Mouse (Mus musculus) lung, embryonic 16.5 days (tissue): Measurements from ENCODE around the gene Ptpn20. TPM values are rescaled to one million over a fixed set of nuclear protein-coding genes. Genes with fewer than 3 reads are reported as not detected.

ENCODE experiments used
- ATAC-seq: fragments of 200-750 bp; cut with Nextera tagmentation; 2 replicates; pipeline ENCODE4 v1.8.0; 2017; ENCODE audit warnings: low read depth, mild to moderate bottlenecking, moderate library complexity
- H3K27ac ChIP-seq: fragments of 300-500 bp; sonication (generic); 2 replicates; pipeline ENCODE4 v1.5.1; 2014; ENCODE audit warnings: mild to moderate bottlenecking, control low read depth, low read length
- H3K27me3 ChIP-seq: fragments of 300-500 bp; sonication (generic); 2 replicates; pipeline ENCODE4 v1.6.1; 2014; ENCODE audit warnings: low read depth, low read length, mixed read lengths; ENCODE audit not compliant: control insufficient read depth, insufficient read depth
- H3K36me3 ChIP-seq: fragments of 300-500 bp; sonication (generic); 2 replicates; pipeline ENCODE4 v1.6.1; 2014; ENCODE audit warnings: low read length; ENCODE audit not compliant: control insufficient read depth, insufficient read depth
- H3K4me1 ChIP-seq: fragments of 300-500 bp; sonication (generic); replicated peaks from 2 replicates; pipeline ENCODE4 v1.6.1; 2014; ENCODE audit warnings: low read length, mixed read lengths; ENCODE audit not compliant: control insufficient read depth, insufficient read depth
- H3K4me2 ChIP-seq: fragments of 300-500 bp; sonication (generic); 2 replicates; pipeline ENCODE4 v1.6.1; 2014; ENCODE audit warnings: low read depth, low read length, control low read depth
- H3K4me3 ChIP-seq: fragments of 300-500 bp; sonication (generic); 2 replicates; pipeline ENCODE4 v1.5.1; 2014; ENCODE audit warnings: mild to moderate bottlenecking, low read length, control low read depth
- H3K9ac ChIP-seq: fragments of 300-500 bp; sonication (generic); 2 replicates; pipeline ENCODE4 v1.6.1; 2014; ENCODE audit warnings: low read length, control low read depth
- H3K9me3 ChIP-seq: fragments of 300-500 bp; sonication (generic); 2 replicates; pipeline ENCODE4 v1.6.1; 2016; ENCODE audit warnings: low read length; ENCODE audit not compliant: control insufficient read depth
- WGBS: fragments of 180-500 bp; shearing (Covaris S2); extraction: QIAGEN DNeasy Blood & Tissue Kit; methylation state at CpG from one replicate; pipeline ENCODE4 v1.1.7; 2014; 5-methylcytosine and 5-hydroxymethylcytosine counted together
- polyA plus RNA-seq: library from polyadenylated mRNA; unstranded; fragments of >200 nt; fragmentation: Nextera tagmentation; extraction: Ambion mirVana; gene quantifications from 2 replicates; pipeline ENCODE4 v1.2.1, GENCODE M21; 2015

Ptpn20 gene
- polyA plus RNA-seq, result 0.10 and 0.15 TPM in 2 replicates

DNA sequence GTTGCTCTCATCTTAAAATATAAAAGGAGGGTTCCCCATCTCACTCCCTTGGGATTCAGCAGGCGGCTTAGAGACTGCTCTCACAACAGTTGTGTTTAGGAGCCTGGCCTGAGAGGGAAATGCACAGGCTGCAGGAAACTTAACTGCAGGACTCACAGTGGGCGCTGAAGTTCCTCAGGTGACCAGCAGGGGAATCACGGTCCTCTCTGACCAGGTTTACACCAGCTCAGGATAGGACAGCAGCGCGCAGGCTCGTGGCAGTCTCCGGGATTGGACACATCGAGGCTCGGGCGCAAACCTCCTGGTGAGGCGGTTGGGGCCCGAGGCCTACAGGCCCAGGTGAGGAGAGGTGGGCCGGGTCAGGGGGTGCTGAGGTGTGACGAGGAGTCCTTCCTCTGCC is at the start of gene Ptpn20:
TSS of gene Ptpn20 (plus strand) at position 257 of the 400 bp plus-strand sequence.
- no peaks in the 10 kb centered on the region for H3K4me1 ChIP-seq
- no peak within 1 kb of the TSS for H3K9ac ChIP-seq
- no peaks in the 10 kb centered on the region for H3K36me3 ChIP-seq
- no peak within 1 kb of the TSS for H3K27ac ChIP-seq
- 64% methylated on average over 14 of the region's 14 CpGs for WGBS
- no peak within 1 kb of the TSS for H3K4me2 ChIP-seq
- ATAC-seq, result no peak
- H3K27me3 ChIP-seq, result no peaks in the 10 kb centered on the region
- no peak within 1 kb of the TSS for H3K4me3 ChIP-seq
- H3K9me3 ChIP-seq, result no peaks in the 10 kb centered on the region

GRCm38 (mm10) chr14:33539559-33540167 is 49.3 kb upstream of the Ptpn20 start:
- no peak for ATAC-seq
- Histone ChIP-seq H3K4me1 (no peaks in the 10 kb centered on the region), H3K36me3 (no peaks in the 10 kb centered on the region), H3K4me3 (no peak overlapping the region), H3K4me2 (no peak overlapping the region), H3K9ac (no peak overlapping the region), H3K27me3 (no peaks in the 10 kb centered on the region), H3K9me3 (no peaks in the 10 kb centered on the region), H3K27ac (no peak overlapping the region)
- 77% methylated on average over 7 of the region's 7 CpGs for WGBS

DNA sequence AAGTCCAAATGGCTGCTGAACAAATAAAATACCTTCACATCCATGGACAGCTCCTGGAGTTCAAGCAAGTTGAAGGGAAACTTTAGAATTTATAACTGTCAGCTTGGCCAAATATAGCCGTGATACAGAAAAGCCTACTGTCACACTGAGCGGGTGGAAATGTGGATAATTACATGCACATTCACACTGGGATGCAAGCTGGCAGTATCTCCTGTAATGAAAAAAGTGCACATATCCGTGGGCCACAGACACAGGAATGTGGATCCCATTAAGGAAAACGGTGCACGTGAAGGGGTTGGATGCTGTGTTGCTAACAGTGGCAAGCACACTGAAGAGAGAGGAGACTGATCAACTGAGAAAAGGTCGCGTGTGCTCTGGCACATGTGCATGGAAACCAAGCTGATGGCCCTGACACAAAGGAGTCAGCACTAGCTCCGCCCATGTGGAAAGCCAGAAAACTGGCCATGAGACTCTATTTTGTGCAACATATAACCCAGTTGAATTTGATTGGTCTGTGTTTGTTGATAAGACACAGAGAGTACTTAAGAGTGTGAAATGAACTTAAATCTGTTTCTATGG is 43.4 kb upstream of the Ptpn20 start:
- H3K4me3 ChIP-seq, result no peak overlapping the region
- H3K4me1 ChIP-seq, result no peaks in the 10 kb centered on the region
- no peak for ATAC-seq
- no peak overlapping the region for H3K9ac ChIP-seq
- no peaks in the 10 kb centered on the region for H3K36me3 ChIP-seq
- H3K9me3 ChIP-seq, result no peaks in the 10 kb centered on the region
- no peak overlapping the region for H3K27ac ChIP-seq
- 72% methylated on average over 8 of the region's 8 CpGs for WGBS
- no peak overlapping the region for H3K4me2 ChIP-seq
- no peaks in the 10 kb centered on the region for H3K27me3 ChIP-seq

- Histone ChIP-seq H3K4me2 (no peak overlapping the region), H3K4me1 (no peaks in the 10 kb centered on the region), H3K9me3 (no peaks in the 10 kb centered on the region), H3K36me3 (no peaks in the 10 kb centered on the region), H3K27me3 (no peaks in the 10 kb centered on the region), H3K27ac (no peak overlapping the region), H3K9ac (no peak overlapping the region), H3K4me3 (no peak overlapping the region)
- WGBS, result 54% methylated on average over 3 of the region's 3 CpGs
- no peak for ATAC-seq
Observed at GRCm38 (mm10) chr14:33548650-33549049, 40.4 kb upstream of the Ptpn20 start.

- no peaks in the 10 kb centered on the region for H3K4me1 ChIP-seq
- H3K36me3 ChIP-seq, result no peaks in the 10 kb centered on the region
- WGBS, result 46% methylated on average over 6 of the region's 6 CpGs
- no peak for ATAC-seq
- H3K27me3 ChIP-seq, result no peaks in the 10 kb centered on the region
- H3K4me2 ChIP-seq, result no peak overlapping the region
- H3K4me3 ChIP-seq, result no peak overlapping the region
- H3K9ac ChIP-seq, result no peak overlapping the region
- H3K27ac ChIP-seq, result no peak overlapping the region
- no peaks in the 10 kb centered on the region for H3K9me3 ChIP-seq
Observed at GRCm38 (mm10) chr14:33549856-33550255, 39.2 kb upstream of the Ptpn20 start.

DNA sequence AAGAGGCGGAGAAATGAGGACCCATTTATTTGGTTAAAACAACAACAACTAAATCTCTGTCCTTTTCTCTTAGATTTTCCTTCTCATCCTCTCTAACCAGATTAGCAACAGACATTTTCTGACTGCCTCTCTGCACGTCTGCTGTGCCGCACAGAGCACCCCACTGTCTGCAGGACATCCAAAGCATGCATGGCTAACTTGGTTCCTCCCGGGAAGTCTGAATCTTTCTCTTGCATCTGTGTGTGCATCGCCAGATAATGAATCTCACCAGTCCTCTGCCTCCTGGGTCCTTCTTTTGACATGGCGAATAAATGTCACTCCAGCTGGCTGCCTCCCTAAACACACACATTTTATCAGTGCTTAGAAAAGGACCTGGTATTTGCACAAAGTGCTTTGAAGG is 18.3 kb upstream of the Ptpn20 start:
- 27% methylated on average over 6 of the region's 6 CpGs for WGBS
- Histone ChIP-seq H3K9me3 (no peaks in the 10 kb centered on the region), H3K36me3 (no peaks in the 10 kb centered on the region), H3K9ac (no peak overlapping the region), H3K27ac (no peak overlapping the region), H3K27me3 (no peaks in the 10 kb centered on the region), H3K4me2 (no peak overlapping the region), H3K4me1 (no peaks in the 10 kb centered on the region), H3K4me3 (no peak overlapping the region)
- ATAC-seq, result no peak

GRCm38 (mm10) chr14:33573643-33574042 is 15.4 kb upstream of the Ptpn20 start:
- Histone ChIP-seq H3K27me3 (no peaks in the 10 kb centered on the region), H3K4me1 (no peaks in the 10 kb centered on the region), H3K9me3 (no peaks in the 10 kb centered on the region), H3K4me3 (no peak overlapping the region), H3K4me2 (no peak overlapping the region), H3K27ac (no peak overlapping the region), H3K36me3 (no peaks in the 10 kb centered on the region), H3K9ac (no peak overlapping the region)
- 64% methylated on average over 3 of the region's 3 CpGs for WGBS
- no peak for ATAC-seq

DNA sequence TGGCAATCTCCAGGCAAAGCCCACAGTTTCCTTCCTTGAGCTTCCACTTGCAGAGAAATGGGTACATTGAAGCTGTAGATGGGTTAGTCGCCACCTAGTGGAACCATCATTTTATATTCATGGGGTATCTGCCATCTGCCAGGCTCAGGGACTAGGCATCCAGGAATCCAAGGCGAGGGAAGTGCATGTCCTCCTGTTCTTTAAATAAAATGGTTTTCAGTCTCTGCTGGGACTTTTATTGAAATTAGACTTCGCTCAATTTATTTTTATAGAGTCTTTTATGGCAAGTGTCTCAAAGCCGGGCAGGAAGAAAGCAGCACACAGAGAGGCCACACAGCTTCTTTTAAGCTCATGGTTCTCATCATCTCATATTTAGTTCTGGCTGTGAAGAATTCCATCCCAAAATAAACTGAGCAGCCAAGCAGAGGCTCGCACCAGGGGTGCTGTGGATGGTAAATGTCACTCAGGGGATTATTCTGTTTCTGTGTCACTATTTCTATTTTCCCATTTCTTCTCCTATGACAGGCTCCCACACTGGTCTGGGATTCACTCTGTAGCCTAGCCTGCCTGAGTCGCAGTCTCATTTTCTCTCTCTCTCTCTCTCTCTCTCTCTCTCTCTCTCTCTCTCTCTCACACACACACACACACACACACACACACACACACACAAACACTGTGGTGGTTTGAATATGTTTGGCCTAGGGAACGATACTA is 9.1 kb upstream of the Ptpn20 start:
- 65% methylated on average over 7 of the region's 7 CpGs for WGBS
- H3K4me3 ChIP-seq, result no peak overlapping the region
- H3K9ac ChIP-seq, result no peak overlapping the region
- no peaks in the 10 kb centered on the region for H3K9me3 ChIP-seq
- H3K4me2 ChIP-seq, result no peak overlapping the region
- no peak overlapping the region for H3K27ac ChIP-seq
- no peaks in the 10 kb centered on the region for H3K27me3 ChIP-seq
- H3K4me1 ChIP-seq, result no peaks in the 10 kb centered on the region
- H3K36me3 ChIP-seq, result no peaks in the 10 kb centered on the region
- no peak for ATAC-seq

- Histone ChIP-seq H3K27me3 (no peaks in the 10 kb centered on the region), H3K9me3 (no peaks in the 10 kb centered on the region)
Observed at GRCm38 (mm10) chr14:33598376-33599130, 9.5 kb downstream of the Ptpn20 start.

More at GRCm38 (mm10) chr14:33598376-33599130, 9.5 kb downstream of the Ptpn20 start:
- Histone ChIP-seq H3K4me3 (no peak overlapping the region), H3K4me1 (no peaks in the 10 kb centered on the region), H3K4me2 (no peak overlapping the region), H3K36me3 (no peaks in the 10 kb centered on the region), H3K9ac (no peak overlapping the region), H3K27ac (no peak overlapping the region)
- WGBS, result 79% methylated on average over 9 of the region's 9 CpGs
- peak; percentile 68 for ATAC-seq
